Mouse (Mus musculus): ENCODE measurements around the gene Gm20403.
A peak's percentile ranks its signal among the peaks of the same experiment; 100 is the strongest.
"Not testable (repeated sequence)": the region's sequence is repeated elsewhere in the genome, so short reads cannot be mapped to it uniquely, and the experiment has no call there.

Gm20403 gene

GRCm38 (mm10) chr12:54986052-54986717, at the start of gene Gm20403:
Gm20403 (minus strand) TSS chr12:54986529.
- peak; percentile 57 for DNase-seq

GRCm38 (mm10) chr12:55027088-55027487, 40.8 kb upstream of the Gm20403 start:
- DNase-seq = no peak

DNA sequence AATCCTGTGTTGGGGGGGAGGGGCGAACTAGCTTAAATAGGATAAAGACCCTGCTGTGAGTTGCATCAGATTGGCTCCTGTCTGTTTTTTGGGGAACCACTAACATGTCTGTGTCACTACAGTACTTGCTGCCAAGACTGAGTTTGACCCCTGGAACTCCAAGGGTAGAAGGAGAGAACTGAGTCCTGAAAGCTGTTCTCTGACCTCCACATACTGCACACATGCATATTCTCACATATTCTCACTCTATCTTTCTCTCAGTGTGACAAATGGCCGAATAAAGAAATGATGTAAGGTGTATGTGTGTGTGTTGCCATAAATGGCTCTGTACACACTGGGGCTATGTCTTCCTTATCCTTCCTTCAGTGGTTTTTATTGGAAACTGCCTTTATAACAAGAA, 37.0 kb upstream of the Gm20403 start:
- no peak for DNase-seq

DNA sequence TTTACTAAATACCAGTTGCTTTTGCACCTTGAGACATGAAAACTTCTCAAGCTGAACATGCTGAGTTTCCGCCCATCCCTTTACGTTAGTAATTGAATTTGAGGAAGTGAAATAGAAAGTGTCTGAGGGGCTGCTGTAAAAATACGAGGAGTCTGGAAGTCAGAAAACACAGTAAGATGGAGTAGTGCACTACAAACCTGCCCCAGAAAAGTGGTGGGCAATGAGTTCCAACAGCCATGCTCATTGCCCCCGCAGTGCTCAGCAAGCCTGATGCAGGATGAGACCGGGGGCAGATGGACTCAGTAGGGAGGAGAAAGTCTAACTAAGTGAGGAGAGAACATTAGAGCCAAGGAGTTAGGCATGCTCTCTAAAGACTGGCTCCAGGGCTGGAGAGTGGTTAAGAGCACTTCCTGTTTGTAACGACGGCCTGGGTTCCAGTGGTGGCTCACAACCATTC, 33.1 kb upstream of the Gm20403 start:
- DNase-seq = no peak

- DNase-seq = no peak
Measured at GRCm38 (mm10) chr12:55017119-55017721, 30.9 kb upstream of the Gm20403 start.

DNA sequence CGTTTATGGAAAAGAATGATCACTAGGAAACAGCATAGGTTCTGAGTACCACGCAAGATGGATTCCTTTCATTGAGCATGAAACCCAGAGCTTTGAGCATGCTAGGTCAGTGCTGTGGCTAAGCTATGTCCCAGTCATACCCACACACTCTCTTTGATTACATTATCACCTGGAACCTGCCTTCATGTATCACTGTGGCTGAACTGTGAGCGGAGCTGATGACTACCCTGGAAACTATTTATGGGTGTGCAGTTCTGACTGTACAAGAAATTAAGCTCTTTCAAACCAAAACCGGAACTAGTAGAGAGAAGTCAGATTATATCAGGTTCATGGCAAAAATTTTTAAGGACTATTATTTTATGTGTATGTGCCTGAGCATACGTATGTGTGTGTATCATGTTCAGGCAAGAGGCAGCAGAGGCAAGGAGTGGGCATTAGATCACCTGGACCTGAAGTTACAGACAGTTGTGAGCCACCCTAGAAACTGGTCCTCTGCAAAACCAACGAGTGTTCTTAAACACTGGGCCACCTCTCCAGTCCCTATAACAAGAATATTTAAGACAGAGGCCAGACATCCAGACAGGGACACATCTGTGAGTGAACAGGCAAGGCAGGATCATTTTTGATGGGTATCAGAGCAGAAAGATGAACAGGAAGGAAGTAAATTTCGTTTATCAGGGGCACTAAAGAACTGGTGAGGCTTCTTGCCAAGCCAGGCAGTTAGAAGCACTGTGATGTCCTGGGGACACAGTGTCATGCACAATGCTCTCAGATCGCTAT, 30.2 kb upstream of the Gm20403 start:
- no peak for DNase-seq

DNA sequence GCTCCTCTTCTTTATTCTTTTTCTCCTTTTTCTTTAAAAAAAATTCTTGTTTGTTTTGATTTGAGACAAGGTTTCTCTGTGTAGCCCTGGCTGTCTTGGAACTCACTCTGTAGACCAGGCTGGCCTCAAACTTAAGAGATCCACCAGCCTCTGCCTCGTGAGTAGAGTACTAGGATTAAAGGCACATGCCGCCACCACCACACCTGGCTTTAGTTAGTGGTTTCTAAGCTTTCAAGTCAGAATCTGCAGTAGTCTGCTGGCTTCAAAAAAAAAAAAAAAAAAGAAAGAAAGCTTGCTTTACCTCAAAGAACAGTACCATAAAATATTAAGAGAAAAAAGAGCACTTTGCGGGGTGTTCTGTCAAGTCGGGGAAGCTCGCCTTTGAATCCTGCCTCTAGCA, 29.1 kb upstream of the Gm20403 start:
- no peak for DNase-seq

DNA sequence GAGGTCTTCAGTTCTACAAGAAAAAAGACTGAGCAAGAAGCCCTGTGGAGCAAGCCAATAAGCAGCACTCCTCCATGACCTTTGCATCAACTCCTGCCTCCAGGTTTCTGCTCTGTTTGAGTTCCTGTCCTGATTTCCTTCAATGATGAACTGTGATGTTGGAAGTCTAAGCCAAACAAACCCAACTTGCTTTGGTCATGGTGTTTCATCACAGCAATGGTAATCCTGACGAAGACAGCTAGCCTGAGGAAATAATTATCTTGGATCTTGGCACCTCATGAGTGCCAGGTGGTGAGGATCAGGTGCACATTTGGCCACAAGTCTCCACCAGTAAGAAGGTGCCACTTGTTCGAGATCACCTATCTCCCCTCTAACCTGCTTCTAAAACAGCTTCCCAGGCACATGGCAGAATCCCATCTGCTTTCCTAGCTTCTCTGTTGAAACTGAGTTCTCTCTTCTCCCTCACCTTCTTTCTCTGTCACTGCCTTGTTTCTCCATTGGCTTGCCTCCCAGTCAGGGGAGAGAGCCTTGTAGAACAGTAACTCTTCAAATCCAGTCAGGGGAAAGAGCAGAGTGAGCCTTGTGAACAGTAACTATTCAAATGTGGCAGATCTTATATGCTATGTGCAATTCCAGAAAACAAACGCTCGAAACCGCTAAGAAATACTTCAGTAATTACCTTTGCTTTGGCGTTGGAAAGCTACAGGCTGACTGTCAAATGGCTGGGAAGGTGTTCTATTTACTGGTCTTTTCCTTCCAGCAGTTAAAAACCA, 27.5 kb upstream of the Gm20403 start, which contains the start of gene Baz1a:
TSS of gene Baz1a (minus strand) at position 723 of the 773 bp plus-strand sequence.
- DNase-seq = no peak

GRCm38 (mm10) chr12:55013031-55013430, 26.7 kb upstream of the Gm20403 start:
- DNase-seq = no peak

DNA sequence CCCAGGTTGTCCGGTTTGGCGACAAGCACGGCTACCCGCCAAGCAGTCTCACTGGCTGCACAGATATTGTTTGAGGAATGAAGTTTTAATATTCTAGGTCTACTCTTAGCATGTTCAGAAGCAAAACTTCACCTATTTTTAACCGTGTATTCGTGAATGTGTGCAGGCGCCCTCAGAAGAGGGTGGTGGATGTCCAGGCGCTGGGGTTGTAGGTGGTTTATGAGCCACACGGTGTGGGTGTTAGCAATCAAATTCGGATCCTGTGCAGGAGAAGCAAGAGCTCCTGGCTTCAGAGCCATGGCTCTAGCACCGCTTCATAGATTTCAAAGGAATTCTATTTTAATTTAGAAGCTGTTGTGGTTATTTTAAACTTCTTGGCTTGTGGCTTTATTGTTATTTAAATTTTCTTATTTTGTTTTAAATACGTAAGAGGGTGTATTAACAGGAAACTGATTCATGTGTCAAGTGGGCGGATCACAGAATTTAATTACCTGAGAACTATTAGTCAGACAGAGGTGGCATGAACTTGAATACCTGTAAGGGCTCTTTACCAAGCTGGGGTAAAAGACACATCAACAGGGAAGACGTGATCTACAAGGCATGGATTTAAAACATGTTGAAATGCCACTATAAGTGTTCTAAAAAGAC, 21.2 kb upstream of the Gm20403 start:
- peak; percentile 24 for DNase-seq

GRCm38 (mm10) chr12:55006071-55006470, 19.7 kb upstream of the Gm20403 start:
- no peak for DNase-seq

DNA sequence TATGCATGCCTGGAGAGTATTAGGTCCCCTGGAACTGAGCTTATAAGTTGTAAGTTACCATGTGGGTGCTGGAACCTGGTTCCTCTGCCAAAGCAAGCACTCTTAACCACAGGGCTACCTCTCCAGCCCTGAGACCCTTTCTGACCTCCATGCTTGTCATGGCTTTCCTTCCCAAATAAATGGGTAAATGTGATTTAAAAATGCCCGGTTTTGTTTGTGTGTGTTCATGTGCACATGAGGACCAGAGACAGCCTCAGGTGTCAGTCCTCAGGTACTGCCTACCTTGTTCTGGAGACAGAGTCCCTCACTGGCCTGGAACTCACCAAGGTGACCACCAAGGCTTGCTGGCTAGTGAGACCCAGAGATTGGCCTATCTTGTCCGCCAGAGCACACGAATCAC, 18.1 kb upstream of the Gm20403 start:
- no peak for DNase-seq

DNA sequence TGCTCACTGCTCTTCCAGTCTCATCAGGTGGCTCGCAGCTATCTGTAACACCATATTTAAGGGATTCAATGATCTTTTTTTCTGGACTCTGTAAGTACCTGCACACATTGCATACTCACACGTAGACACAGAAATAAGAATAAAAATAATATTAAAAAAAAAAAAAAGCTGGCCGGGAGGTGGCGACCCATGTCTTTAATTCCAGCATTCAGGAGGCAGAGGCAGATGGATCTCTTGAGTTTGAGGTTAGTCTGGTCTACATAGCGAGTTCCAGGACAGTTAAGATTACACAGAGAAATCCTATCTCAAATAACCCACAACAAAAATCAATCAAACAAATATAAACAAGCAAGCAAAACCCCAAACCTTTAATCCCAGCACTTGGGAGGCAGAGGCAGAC, 17.5 kb upstream of the Gm20403 start:
- no peak for DNase-seq

- not testable (repeated sequence) for DNase-seq
Measured at GRCm38 (mm10) chr12:55002532-55002931, 16.2 kb upstream of the Gm20403 start.

- peak; percentile 8 for DNase-seq
Measured at GRCm38 (mm10) chr12:54999016-54999690, 12.8 kb upstream of the Gm20403 start.

- DNase-seq = no peak
Measured at GRCm38 (mm10) chr12:54998411-54998810, 12.1 kb upstream of the Gm20403 start.

DNA sequence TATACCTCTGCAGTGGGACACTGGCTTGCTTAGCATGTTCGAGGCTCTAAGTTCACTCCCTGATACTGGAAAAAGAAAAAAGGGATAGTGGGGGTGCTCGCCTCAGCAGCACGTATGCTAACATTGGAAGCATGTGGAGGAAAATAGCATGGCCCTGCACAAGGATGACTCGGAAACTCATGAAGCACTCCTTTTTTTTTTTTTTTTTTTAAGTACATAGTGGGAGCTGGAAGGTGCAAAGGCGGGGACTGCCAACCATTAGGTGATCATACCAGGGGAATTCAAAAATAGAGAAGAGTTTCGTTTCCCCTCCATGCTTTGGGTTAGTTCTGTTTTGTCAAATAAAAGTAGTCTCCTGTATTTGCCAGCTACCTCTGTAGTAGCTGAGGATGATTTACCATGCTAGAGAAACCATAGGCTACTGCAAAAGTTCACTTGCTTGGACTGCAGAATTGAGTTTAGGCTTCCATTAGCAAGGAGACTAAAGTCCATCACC, 10.7 kb upstream of the Gm20403 start:
- DNase-seq = no peak

DNA sequence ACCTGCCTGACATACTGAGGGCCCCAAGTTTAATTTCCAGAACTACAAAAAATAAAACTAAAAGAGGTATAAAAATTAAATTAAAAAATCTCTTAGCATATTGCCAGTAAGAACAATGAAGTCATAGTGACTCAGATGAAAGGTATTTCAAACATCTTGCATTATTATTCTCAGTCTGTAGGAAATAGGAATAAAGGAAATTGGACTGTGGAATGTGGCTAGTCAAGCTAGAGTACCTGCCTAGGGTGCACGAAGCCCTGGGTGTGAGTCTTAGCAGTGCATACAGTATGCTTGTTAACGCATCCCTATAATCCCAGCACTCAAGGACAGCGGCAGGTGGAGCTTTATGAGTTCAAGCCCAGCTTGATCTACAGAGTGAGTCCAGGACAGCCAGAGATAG, 9.6 kb upstream of the Gm20403 start:
- DNase-seq = no peak

GRCm38 (mm10) chr12:54994418-54994817, 8.1 kb upstream of the Gm20403 start:
- no peak for DNase-seq

- DNase-seq = no peak
Measured at GRCm38 (mm10) chr12:54994068-54994386, 7.7 kb upstream of the Gm20403 start.

- peak; percentile 10 for DNase-seq
Measured at GRCm38 (mm10) chr12:54993246-54994067, 7.1 kb upstream of the Gm20403 start.
